Mouse (Mus musculus): Measurements from ENCODE around the gene Phpt1. TPM values are rescaled to one million over a fixed set of nuclear protein-coding genes. Genes with fewer than 3 reads are reported as not detected.

The Phpt1 gene
- total RNA-seq, 1 experiment, result 29.9 TPM

DNA sequence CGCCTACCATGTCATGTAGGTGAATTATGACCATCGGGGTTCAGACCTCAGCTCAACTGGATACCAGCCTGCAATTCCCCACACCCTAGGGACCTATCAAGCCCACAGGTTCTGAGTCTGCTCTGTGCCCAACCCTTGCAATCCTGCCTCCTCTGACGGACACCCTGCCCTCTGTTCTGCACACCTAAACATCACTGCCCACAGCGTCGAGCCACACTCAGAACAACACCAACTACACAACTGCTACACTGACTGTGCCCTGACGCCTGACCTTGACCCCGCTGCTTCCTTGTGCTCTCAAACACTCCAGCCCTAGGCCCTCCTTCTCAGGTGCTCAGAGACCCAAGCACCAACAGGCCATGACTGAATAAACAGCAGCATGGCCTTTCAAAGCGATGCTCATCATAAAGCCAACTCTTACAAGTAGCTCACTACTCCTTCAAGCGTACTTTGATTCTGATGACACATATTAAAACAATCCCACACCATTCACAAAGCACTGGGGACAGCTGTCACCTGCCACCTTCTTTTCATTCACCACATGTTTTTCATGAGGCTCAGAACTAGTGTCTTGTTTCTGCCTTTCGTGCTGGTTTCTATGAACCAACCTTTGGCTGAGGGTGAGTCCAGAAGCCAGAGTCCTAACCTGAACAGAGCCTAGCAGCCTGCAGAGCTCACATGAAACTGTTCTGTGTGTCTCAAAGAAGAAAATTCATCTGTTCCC, 33.2 kb downstream of the Phpt1 start:
- H3K4me3 ChIP-seq (ENCODE audit: insufficient read depth in 1 of 2, low read depth in 1 of 2, low read length in 2 of 2, poor library complexity in 1 of 2, severe bottlenecking in 1 of 2), result no peak overlapping the region
- DNase-seq (ENCODE audit: low read depth, low spot score), result no peak
- peaks cover 0 to 3% of the 10 kb centered on the region in 2 experiments; a peak in 1 of 4 replicates for H3K4me1 ChIP-seq (ENCODE audit: control insufficient read depth in 2 of 2, insufficient read depth in 2 of 2, low read length in 2 of 2, poor library complexity in 1 of 2)
- no peak overlapping the region for H3K9ac ChIP-seq (ENCODE audit: insufficient read depth, low read depth, low read length, poor library complexity, severe bottlenecking)
- in situ Hi-C loops (cut with MboI; ENCODE audit: low sequenced_read_pairs in 2 of 2, unreplicated experiment in 2 of 2), result no loop called here
- H3K9me3 ChIP-seq (ENCODE audit: control insufficient read depth, insufficient read depth, low read depth, low read length), result no peaks in the 10 kb centered on the region
- TF ChIP-seq CHD2 (IDR thresholded peaks at IDR 0.05; ENCODE audit: low read depth, low read length) (no peak), HCFC1 (IDR thresholded peaks at IDR 0.05; ENCODE audit: borderline replicate concordance, insufficient read depth, low read length) (no peak), ZNF384 (IDR thresholded peaks at IDR 0.05; ENCODE audit: low read depth, low read length) (no peak), MAFK (IDR thresholded peaks at IDR 0.05; ENCODE audit: insufficient read depth, low read depth, low read length) (no peak), ZC3H11A (IDR thresholded peaks at IDR 0.05; ENCODE audit: borderline replicate concordance, low read depth, low read length) (no peak)
- peaks cover 6% of the 10 kb centered on the region; the same call in 1 of the 2 replicates for H3K36me3 ChIP-seq (ENCODE audit: control insufficient read depth, insufficient read depth, low read length, poor library complexity, severe bottlenecking)
- H3K27ac ChIP-seq (ENCODE audit: insufficient read depth, low read depth, low read length, poor library complexity, severe bottlenecking), result no peak overlapping the region

DNA sequence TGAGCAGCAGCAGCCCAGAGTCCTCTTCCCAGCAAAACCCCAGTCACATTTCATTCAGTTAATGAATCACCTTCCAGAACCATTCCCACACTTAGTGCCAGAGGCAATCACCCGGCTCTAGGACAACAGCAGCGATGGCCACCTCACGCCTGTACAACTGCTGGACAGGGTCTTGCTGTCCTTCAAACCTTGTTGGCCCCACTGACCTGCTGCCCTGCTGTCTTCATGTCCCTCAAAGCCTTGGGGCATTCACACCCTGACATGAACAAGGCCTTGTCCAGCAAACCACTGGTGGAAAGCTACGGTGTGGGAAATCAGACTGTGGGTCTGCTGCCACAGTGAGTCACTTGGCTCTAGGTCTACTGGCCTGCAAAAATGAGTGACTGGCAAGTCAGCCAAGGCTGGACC, 34.5 kb downstream of the Phpt1 start:
- DNase-seq (ENCODE audit: low read depth, low spot score), result no peak
- H3K9ac ChIP-seq (ENCODE audit: insufficient read depth, low read depth, low read length, poor library complexity, severe bottlenecking), result no peak overlapping the region
- no peaks in the 10 kb centered on the region for H3K9me3 ChIP-seq (ENCODE audit: control insufficient read depth, insufficient read depth, low read depth, low read length)
- no peak overlapping the region for H3K27ac ChIP-seq (ENCODE audit: insufficient read depth, low read depth, low read length, poor library complexity, severe bottlenecking)
- no peaks in the 10 kb centered on the region for H3K4me1 ChIP-seq (ENCODE audit: control insufficient read depth in 2 of 2, insufficient read depth in 2 of 2, low read length in 2 of 2, poor library complexity in 1 of 2)
- TF ChIP-seq ZNF384 (IDR thresholded peaks at IDR 0.05; ENCODE audit: low read depth, low read length), result no peak
- TF ChIP-seq ZC3H11A (IDR thresholded peaks at IDR 0.05; ENCODE audit: borderline replicate concordance, low read depth, low read length), result no peak
- no peak for TF ChIP-seq MAFK (IDR thresholded peaks at IDR 0.05; ENCODE audit: insufficient read depth, low read depth, low read length)
- no peak for TF ChIP-seq HCFC1 (IDR thresholded peaks at IDR 0.05; ENCODE audit: borderline replicate concordance, insufficient read depth, low read length)
- TF ChIP-seq CHD2 (IDR thresholded peaks at IDR 0.05; ENCODE audit: low read depth, low read length), result no peak
- peaks cover 9% of the 10 kb centered on the region; the same call in 1 of the 2 replicates for H3K36me3 ChIP-seq (ENCODE audit: control insufficient read depth, insufficient read depth, low read length, poor library complexity, severe bottlenecking)
- in situ Hi-C loops (cut with MboI; ENCODE audit: low sequenced_read_pairs in 2 of 2, unreplicated experiment in 2 of 2), result no loop called here
- H3K4me3 ChIP-seq (ENCODE audit: insufficient read depth in 1 of 2, low read depth in 1 of 2, low read length in 2 of 2, poor library complexity in 1 of 2, severe bottlenecking in 1 of 2), result no peak overlapping the region

- in situ Hi-C loops (cut with MboI; ENCODE audit: low sequenced_read_pairs in 2 of 2, unreplicated experiment in 2 of 2), result no loop called here
- Histone ChIP-seq H3K4me1 (ENCODE audit: control insufficient read depth in 2 of 2, insufficient read depth in 2 of 2, low read length in 2 of 2, poor library complexity in 1 of 2) (no peaks in the 10 kb centered on the region), H3K36me3 (ENCODE audit: control insufficient read depth, insufficient read depth, low read length, poor library complexity, severe bottlenecking) (peaks cover 12% of the 10 kb centered on the region; the same call in 1 of the 2 replicates), H3K9me3 (ENCODE audit: control insufficient read depth, insufficient read depth, low read depth, low read length) (no peaks in the 10 kb centered on the region), H3K4me3 (ENCODE audit: insufficient read depth in 1 of 2, low read depth in 1 of 2, low read length in 2 of 2, poor library complexity in 1 of 2, severe bottlenecking in 1 of 2) (no peak overlapping the region), H3K27ac (ENCODE audit: insufficient read depth, low read depth, low read length, poor library complexity, severe bottlenecking) (no peak overlapping the region), H3K9ac (ENCODE audit: insufficient read depth, low read depth, low read length, poor library complexity, severe bottlenecking) (no peak overlapping the region)
- no peak for DNase-seq (ENCODE audit: low read depth, low spot score)
- TF ChIP-seq CHD2 (IDR thresholded peaks at IDR 0.05; ENCODE audit: low read depth, low read length) (no peak), ZNF384 (IDR thresholded peaks at IDR 0.05; ENCODE audit: low read depth, low read length) (no peak), MAFK (IDR thresholded peaks at IDR 0.05; ENCODE audit: insufficient read depth, low read depth, low read length) (no peak), ZC3H11A (IDR thresholded peaks at IDR 0.05; ENCODE audit: borderline replicate concordance, low read depth, low read length) (no peak), HCFC1 (IDR thresholded peaks at IDR 0.05; ENCODE audit: borderline replicate concordance, insufficient read depth, low read length) (no peak)
These were observed 38.5 kb downstream of the Phpt1 start for GRCm38 (mm10) chr2:25536531-25536930.

- no peak overlapping the region for H3K9ac ChIP-seq (ENCODE audit: insufficient read depth, low read depth, low read length, poor library complexity, severe bottlenecking)
- no peak for TF ChIP-seq HCFC1 (IDR thresholded peaks at IDR 0.05; ENCODE audit: borderline replicate concordance, insufficient read depth, low read length)
- no peak for TF ChIP-seq ZC3H11A (IDR thresholded peaks at IDR 0.05; ENCODE audit: borderline replicate concordance, low read depth, low read length)
- no peak for TF ChIP-seq MAFK (IDR thresholded peaks at IDR 0.05; ENCODE audit: insufficient read depth, low read depth, low read length)
- TF ChIP-seq CHD2 (IDR thresholded peaks at IDR 0.05; ENCODE audit: low read depth, low read length), result no peak
- TF ChIP-seq ZNF384 (IDR thresholded peaks at IDR 0.05; ENCODE audit: low read depth, low read length), result 0 out of 2 replicates have a peak, but pooled peaks have one; percentile 22
- DNase-seq (ENCODE audit: low read depth, low spot score), result no peak
- no peak overlapping the region for H3K4me3 ChIP-seq (ENCODE audit: insufficient read depth in 1 of 2, low read depth in 1 of 2, low read length in 2 of 2, poor library complexity in 1 of 2, severe bottlenecking in 1 of 2)
- H3K4me1 ChIP-seq (ENCODE audit: control insufficient read depth in 2 of 2, insufficient read depth in 2 of 2, low read length in 2 of 2, poor library complexity in 1 of 2), result no peaks in the 10 kb centered on the region
- H3K9me3 ChIP-seq (ENCODE audit: control insufficient read depth, insufficient read depth, low read depth, low read length), result no peaks in the 10 kb centered on the region
- in situ Hi-C loops (cut with MboI; ENCODE audit: low sequenced_read_pairs in 2 of 2, unreplicated experiment in 2 of 2), result no loop called here
- H3K27ac ChIP-seq (ENCODE audit: insufficient read depth, low read depth, low read length, poor library complexity, severe bottlenecking), result no peak overlapping the region
- H3K36me3 ChIP-seq (ENCODE audit: control insufficient read depth, insufficient read depth, low read length, poor library complexity, severe bottlenecking), result peaks cover 16% of the 10 kb centered on the region; the same call in 1 of the 2 replicates
These were observed 40.2 kb downstream of the Phpt1 start for GRCm38 (mm10) chr2:25534866-25535182.
